Mouse (Mus musculus): ENCODE measurements around the gene Otulin.

Otulin gene

GRCm38 (mm10) chr15:27617227-27617626 lies 13.3 kb downstream of the Otulin start:
- no peak for DNase-seq (ENCODE audit: extremely low read depth, low read depth, low spot score)

- peak; percentile 72 for DNase-seq (ENCODE audit: extremely low read depth, low read depth, low spot score)
These were observed 14.3 kb downstream of the Otulin start for GRCm38 (mm10) chr15:27616159-27616558.

- DNase-seq (ENCODE audit: extremely low read depth, low read depth, low spot score) = no peak
These were observed 17.2 kb downstream of the Otulin start for GRCm38 (mm10) chr15:27613255-27613654.

GRCm38 (mm10) chr15:27612533-27613221 lies 17.8 kb downstream of the Otulin start:
- no peak for DNase-seq (ENCODE audit: extremely low read depth, low read depth, low spot score)

- DNase-seq (ENCODE audit: extremely low read depth, low read depth, low spot score) = no peak
These were observed 20.9 kb downstream of the Otulin start for GRCm38 (mm10) chr15:27609554-27609953.

GRCm38 (mm10) chr15:27605252-27605651 lies 25.2 kb downstream of the Otulin start:
- no peak for DNase-seq (ENCODE audit: extremely low read depth, low read depth, low spot score)

GRCm38 (mm10) chr15:27604558-27604957 lies 25.9 kb downstream of the Otulin start:
- DNase-seq (ENCODE audit: extremely low read depth, low read depth, low spot score) = no peak

GRCm38 (mm10) chr15:27600524-27600923 lies 30.0 kb downstream of the Otulin start:
- DNase-seq (ENCODE audit: extremely low read depth, low read depth, low spot score) = no peak

GRCm38 (mm10) chr15:27598786-27599385 lies 31.6 kb downstream of the Otulin start:
- no peak for DNase-seq (ENCODE audit: extremely low read depth, low read depth, low spot score)

- no peak for DNase-seq (ENCODE audit: extremely low read depth, low read depth, low spot score)
These were observed 33.0 kb downstream of the Otulin start for GRCm38 (mm10) chr15:27597516-27597915.

GRCm38 (mm10) chr15:27596463-27597140 lies 33.9 kb downstream of the Otulin start:
- no peak for DNase-seq (ENCODE audit: extremely low read depth, low read depth, low spot score)

GRCm38 (mm10) chr15:27595560-27595959 lies 34.9 kb downstream of the Otulin start:
- DNase-seq (ENCODE audit: extremely low read depth, low read depth, low spot score) = no peak

- no peak for DNase-seq (ENCODE audit: extremely low read depth, low read depth, low spot score)
These were observed 35.5 kb downstream of the Otulin start for GRCm38 (mm10) chr15:27594973-27595372.

- no peak for DNase-seq (ENCODE audit: extremely low read depth, low read depth, low spot score)
These were observed 36.8 kb downstream of the Otulin start for GRCm38 (mm10) chr15:27593717-27594116.

- DNase-seq (ENCODE audit: extremely low read depth, low read depth, low spot score) = no peak
These were observed 37.7 kb downstream of the Otulin start for GRCm38 (mm10) chr15:27592620-27593320.

GRCm38 (mm10) chr15:27590812-27591211 lies 39.7 kb downstream of the Otulin start:
- DNase-seq (ENCODE audit: extremely low read depth, low read depth, low spot score) = no peak

- DNase-seq (ENCODE audit: extremely low read depth, low read depth, low spot score) = no peak
These were observed 42.2 kb downstream of the Otulin start for GRCm38 (mm10) chr15:27588087-27588826.

- no peak for DNase-seq (ENCODE audit: extremely low read depth, low read depth, low spot score)
These were observed 44.4 kb downstream of the Otulin start for GRCm38 (mm10) chr15:27586093-27586480.

GRCm38 (mm10) chr15:27585466-27586092 lies 44.9 kb downstream of the Otulin start:
- no peak for DNase-seq (ENCODE audit: extremely low read depth, low read depth, low spot score)

GRCm38 (mm10) chr15:27583620-27584019 lies 46.9 kb downstream of the Otulin start:
- no peak for DNase-seq (ENCODE audit: extremely low read depth, low read depth, low spot score)
